Mouse (Mus musculus) spleen, adult 2 months (tissue): ENCODE data around the gene Antxr1.

Source experiments
- CTCF ChIP-seq: fragments of 200-500 bp; IDR thresholded peaks from 2 replicates; pipeline ENCODE4 v1.5.1; 2011; ENCODE audit warnings: mild to moderate bottlenecking, inconsistent platforms; ENCODE audit not compliant: insufficient read depth, insufficient read length, insufficient replicate concordance; ENCODE audit errors: extremely low read depth
- POLR2A ChIP-seq: fragments of 200-500 bp; IDR thresholded peaks from 2 replicates; pipeline ENCODE4 v1.6.1; 2011; ENCODE audit warnings: low read depth, low read length, inconsistent platforms

- TF ChIP-seq POLR2A = no peak
- TF ChIP-seq CTCF = no peak
Measured at GRCm38 (mm10) chr6:87130628-87131027, 205.0 kb downstream of the Antxr1 start.
